Mouse (Mus musculus): Measurements from ENCODE around the gene Adcy9. TPM values are rescaled to one million over a fixed set of nuclear protein-coding genes. Genes with fewer than 3 reads are reported as not detected.

Adcy9 gene
- polyA plus RNA-seq, 1 experiment from 2014 or later: 0.35 TPM

DNA sequence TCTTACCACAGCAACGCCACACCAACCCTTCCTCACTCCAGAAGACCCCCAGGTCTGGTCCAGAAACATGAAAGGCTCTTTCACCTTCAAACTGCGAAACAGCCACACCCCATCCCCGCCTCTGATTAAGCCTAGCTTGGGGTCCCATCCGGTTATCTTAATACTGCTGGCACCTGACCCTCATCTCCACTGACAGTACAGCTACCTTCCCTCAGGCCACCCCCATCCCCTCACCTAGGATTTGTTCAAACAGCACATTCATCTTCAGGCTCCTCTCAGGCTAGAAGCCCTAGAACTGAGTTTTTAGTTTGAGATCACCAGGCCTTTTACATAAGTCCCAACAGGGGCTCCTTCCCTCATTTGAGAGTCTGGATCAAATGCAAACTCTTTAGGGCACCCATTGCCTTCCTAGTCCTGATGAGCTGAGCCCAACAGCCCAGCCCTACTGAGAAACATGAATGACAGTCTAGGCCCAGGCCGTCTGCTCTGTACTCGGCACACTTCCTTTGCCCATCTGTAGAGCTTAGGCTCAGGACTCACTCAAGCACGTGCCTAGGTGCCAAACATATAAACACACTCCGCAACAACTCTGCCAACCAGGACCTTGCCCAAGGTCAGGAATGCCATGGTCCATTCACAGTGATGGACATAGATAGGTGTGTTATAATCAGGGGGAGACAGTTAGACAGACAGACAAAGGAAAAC is 5.3 kb downstream of the Adcy9 start:
- WGBS: 82% methylated on average over 8 of the region's 8 CpGs
- no peaks in the 10 kb centered on the region for H3K9me3 ChIP-seq

DNA sequence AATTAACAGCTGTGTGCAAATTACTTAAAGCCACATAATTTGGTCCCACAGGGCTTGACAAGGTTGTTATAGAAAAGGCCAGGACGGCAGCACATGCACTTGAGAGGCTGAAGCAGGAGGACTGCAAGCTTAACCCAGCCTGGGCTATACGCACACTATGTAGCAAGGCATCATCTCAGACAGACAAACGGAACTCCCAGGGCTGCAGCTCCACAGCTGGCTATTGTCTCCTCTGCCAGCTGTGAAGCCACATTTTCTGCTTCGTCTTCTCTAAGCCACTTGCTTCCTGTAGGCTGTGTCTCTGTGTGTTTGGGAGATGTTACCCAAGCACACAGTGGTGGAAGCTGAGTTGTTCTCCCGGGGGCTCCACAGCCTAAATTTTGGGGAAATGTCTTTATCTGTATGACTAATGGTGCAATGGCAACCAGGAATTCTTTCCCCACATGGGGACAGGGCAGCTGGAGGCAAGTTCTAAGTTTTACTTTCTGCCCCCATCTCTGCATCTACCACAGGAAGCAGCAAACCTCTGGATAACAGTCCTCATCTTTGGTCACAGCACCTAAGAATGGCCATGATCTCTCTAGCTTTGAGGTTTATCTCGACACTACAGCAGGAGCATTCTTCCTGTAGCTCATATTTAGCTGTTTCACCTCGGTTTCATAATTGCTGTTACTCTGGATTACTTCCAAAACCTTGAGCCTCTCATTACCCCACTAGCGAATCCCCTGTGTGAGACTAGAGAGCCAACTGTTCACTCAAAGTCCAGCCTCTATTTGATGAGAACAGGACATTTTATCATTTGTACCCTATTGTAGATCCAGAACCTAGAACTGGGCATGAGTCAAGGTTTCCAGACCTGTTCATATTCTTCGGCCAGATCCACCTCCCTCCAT is 6.1 kb downstream of the Adcy9 start:
- Histone ChIP-seq H3K27me3 (ENCODE audit: poor library complexity, severe bottlenecking) (peaks cover 53% of the 10 kb centered on the region), H3K27ac (no peak overlapping the region), H3K36me3 (replicated peaks) (no peaks in the 10 kb centered on the region), H3K4me3 (no peak overlapping the region), H3K4me1 (peaks cover 12% of the 10 kb centered on the region), H3K9me3 (no peaks in the 10 kb centered on the region)
- DNase-seq (ENCODE audit: extremely low spot score, low spot score): no peak
- WGBS: 79% methylated on average over 9 of the region's 9 CpGs

More for the DNA sequence above, 5.3 kb downstream of the Adcy9 start:
- Histone ChIP-seq H3K4me1 (peaks cover 19% of the 10 kb centered on the region), H3K4me3 (no peak overlapping the region), H3K36me3 (replicated peaks) (no peaks in the 10 kb centered on the region), H3K27ac (no peak overlapping the region), H3K27me3 (ENCODE audit: poor library complexity, severe bottlenecking) (peaks cover 61% of the 10 kb centered on the region)
- no peak for DNase-seq (ENCODE audit: extremely low spot score, low spot score)

DNA sequence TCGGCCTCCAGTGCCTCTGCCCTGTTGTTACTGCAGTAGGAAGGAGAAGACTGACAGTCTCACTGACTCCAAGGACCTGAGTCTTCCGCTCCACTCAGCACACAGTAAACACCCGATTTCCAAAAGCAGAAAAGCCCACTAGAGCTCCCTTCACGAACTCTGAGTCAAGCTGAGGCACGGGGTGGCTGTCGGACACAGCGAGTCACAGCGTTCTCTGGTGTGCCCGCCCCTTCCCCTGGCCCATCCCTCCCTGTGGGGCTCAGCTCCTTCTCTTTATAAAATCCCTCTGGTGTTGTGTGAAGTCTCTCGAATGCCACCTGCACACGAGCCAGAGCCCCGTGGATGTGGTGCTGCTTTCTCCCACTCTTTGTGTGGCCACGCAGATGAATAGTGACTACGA is 7.0 kb downstream of the Adcy9 start:
- H3K27me3 ChIP-seq (ENCODE audit: poor library complexity, severe bottlenecking): peaks cover 44% of the 10 kb centered on the region
- peaks cover 4% of the 10 kb centered on the region; the same call in 1 of the 2 replicates for H3K4me1 ChIP-seq
- no peaks in the 10 kb centered on the region for H3K36me3 ChIP-seq (replicated peaks)
- no peak for DNase-seq (ENCODE audit: extremely low spot score, low spot score)
- 57% methylated on average over 14 of the region's 14 CpGs for WGBS
- no peaks in the 10 kb centered on the region for H3K9me3 ChIP-seq
- no peak overlapping the region for H3K27ac ChIP-seq
- no peak overlapping the region for H3K4me3 ChIP-seq

DNA sequence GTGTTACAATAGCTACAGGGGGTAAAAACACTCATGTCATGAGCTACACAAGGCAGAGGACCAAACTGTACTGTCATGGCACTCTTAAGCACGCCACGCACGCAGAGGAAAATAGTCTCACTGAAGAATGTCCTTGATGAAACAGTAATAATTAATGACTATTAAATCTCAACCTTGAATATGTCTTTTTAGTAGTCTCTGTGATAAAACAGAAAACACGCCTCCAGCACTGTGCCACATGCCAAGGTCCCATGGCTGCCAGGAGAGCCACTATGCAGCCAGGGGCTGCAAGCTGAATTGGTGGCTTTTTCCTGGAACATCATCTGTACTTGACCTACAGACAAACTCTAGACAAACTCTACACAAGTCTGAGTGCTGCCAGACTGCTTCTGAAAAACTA is 8.0 kb downstream of the Adcy9 start:
- DNase-seq (ENCODE audit: extremely low spot score, low spot score): no peak
- peaks cover 4% of the 10 kb centered on the region; the same call in 1 of the 2 replicates for H3K4me1 ChIP-seq
- H3K4me3 ChIP-seq: no peak overlapping the region
- no peaks in the 10 kb centered on the region for H3K9me3 ChIP-seq
- WGBS: 91% methylated on average over 4 of the region's 4 CpGs
- no peaks in the 10 kb centered on the region for H3K36me3 ChIP-seq (replicated peaks)
- no peak overlapping the region for H3K27ac ChIP-seq
- peaks cover 34% of the 10 kb centered on the region for H3K27me3 ChIP-seq (ENCODE audit: poor library complexity, severe bottlenecking)

DNA sequence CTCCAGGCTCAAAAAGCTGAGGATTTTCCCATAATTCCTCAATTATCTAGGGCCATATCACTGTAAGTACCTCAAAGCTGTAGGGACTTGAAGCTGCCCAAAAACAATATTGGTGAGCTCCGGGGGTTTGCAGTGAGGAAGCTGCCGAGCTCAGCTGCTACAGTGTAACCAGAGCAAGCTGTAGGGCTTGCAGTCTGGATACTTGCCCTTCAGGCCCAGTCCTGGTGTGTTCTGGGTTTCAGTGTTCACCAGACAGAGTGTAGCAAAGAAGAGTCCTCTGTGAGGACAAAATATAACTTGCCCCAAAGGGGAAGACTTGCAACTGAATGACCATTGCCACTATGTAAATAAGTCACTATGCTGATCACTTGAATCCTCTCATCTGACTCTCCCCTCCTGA is 9.0 kb downstream of the Adcy9 start:
- H3K36me3 ChIP-seq (replicated peaks): no peaks in the 10 kb centered on the region
- DNase-seq (ENCODE audit: extremely low spot score, low spot score): no peak
- no peak overlapping the region for H3K4me3 ChIP-seq
- no peak overlapping the region for H3K27ac ChIP-seq
- no peaks in the 10 kb centered on the region for H3K9me3 ChIP-seq
- WGBS: 80% methylated on average over 2 of the region's 2 CpGs
- peaks cover 24% of the 10 kb centered on the region for H3K27me3 ChIP-seq (ENCODE audit: poor library complexity, severe bottlenecking)
- peaks cover 4% of the 10 kb centered on the region; the same call in 1 of the 2 replicates for H3K4me1 ChIP-seq

DNA sequence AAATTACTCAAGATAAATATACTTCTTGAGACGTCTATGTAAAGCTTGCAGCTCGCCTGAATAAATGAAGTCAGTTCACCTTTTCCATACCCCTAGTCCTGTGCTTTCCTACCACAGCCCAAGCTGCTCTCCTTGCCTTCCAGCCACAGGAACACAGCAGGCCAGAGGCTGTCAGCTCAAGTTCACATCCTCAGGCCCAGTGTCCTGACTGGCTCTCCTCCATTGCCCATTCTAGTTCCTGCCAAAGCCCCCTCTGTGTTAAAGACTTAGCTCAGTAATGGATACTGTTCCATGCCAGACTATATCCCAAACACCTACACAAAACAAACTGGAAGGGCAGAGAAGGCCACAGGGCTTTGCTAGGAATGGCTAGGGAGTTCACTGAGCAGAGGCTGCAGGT is 12.8 kb downstream of the Adcy9 start:
- H3K27me3 ChIP-seq (ENCODE audit: poor library complexity, severe bottlenecking): no peaks in the 10 kb centered on the region
- no peaks in the 10 kb centered on the region for H3K36me3 ChIP-seq (replicated peaks)
- H3K4me1 ChIP-seq: no peaks in the 10 kb centered on the region
- no peaks in the 10 kb centered on the region for H3K9me3 ChIP-seq
- H3K4me3 ChIP-seq: no peak overlapping the region
- H3K27ac ChIP-seq: no peak overlapping the region
- WGBS: 80% methylated on average over 2 of the region's 2 CpGs
- DNase-seq (ENCODE audit: extremely low spot score, low spot score): no peak

DNA sequence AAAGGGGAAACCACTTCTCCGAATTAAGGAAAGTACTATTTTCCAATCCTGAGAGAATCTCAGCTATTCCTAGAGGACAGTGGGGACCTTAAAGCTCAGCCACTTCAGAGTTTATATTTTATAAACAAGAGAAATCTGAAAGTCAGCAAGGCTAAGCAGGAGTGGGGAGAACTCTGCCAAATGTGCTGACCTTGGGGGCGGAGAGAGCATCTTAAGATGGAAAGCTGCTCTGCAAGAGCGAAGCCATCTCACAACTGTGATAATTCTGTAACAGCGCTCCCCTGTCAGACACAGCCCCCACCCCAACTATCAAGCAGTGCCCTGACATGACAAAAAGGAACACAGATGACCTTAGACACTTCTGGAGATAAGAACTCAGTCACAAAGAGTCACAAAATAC is 13.6 kb downstream of the Adcy9 start:
- no peak overlapping the region for H3K4me3 ChIP-seq
- no peaks in the 10 kb centered on the region for H3K36me3 ChIP-seq (replicated peaks)
- no peak for DNase-seq (ENCODE audit: extremely low spot score, low spot score)
- H3K27ac ChIP-seq: no peak overlapping the region
- H3K9me3 ChIP-seq: no peaks in the 10 kb centered on the region
- H3K4me1 ChIP-seq: no peaks in the 10 kb centered on the region
- 83% methylated on average over 4 of the region's 4 CpGs for WGBS
- H3K27me3 ChIP-seq (ENCODE audit: poor library complexity, severe bottlenecking): no peaks in the 10 kb centered on the region

DNA sequence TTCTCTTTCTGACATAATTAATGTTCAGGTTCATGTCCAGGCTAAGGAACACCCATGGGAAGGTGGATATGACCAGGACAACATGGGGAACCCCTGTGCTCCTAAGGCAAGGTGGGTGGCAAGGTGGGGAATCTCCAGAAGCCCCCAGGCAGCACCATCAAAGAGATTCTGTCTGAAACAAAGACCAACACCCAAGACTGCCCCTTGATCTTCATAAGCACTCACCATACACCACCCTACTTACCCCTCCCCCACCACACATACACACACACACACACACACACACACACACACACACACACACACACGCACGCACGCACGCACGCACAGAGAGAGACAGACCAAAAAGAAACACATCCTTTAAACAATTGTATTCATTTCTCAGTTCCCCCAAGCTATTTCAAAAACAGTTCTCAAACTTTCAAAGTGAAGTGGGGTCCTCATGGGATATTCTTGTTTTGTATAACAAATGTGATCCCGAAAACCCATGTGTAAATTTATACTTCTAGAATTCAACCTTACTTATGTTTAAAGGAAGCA is 14.2 kb downstream of the Adcy9 start:
- Histone ChIP-seq H3K4me3 (no peak overlapping the region), H3K27me3 (ENCODE audit: poor library complexity, severe bottlenecking) (no peaks in the 10 kb centered on the region), H3K4me1 (no peaks in the 10 kb centered on the region), H3K27ac (no peak overlapping the region), H3K36me3 (replicated peaks) (no peaks in the 10 kb centered on the region), H3K9me3 (no peaks in the 10 kb centered on the region)
- 97% methylated on average over 6 of the region's 6 CpGs for WGBS
- no peak for DNase-seq (ENCODE audit: extremely low spot score, low spot score)

DNA sequence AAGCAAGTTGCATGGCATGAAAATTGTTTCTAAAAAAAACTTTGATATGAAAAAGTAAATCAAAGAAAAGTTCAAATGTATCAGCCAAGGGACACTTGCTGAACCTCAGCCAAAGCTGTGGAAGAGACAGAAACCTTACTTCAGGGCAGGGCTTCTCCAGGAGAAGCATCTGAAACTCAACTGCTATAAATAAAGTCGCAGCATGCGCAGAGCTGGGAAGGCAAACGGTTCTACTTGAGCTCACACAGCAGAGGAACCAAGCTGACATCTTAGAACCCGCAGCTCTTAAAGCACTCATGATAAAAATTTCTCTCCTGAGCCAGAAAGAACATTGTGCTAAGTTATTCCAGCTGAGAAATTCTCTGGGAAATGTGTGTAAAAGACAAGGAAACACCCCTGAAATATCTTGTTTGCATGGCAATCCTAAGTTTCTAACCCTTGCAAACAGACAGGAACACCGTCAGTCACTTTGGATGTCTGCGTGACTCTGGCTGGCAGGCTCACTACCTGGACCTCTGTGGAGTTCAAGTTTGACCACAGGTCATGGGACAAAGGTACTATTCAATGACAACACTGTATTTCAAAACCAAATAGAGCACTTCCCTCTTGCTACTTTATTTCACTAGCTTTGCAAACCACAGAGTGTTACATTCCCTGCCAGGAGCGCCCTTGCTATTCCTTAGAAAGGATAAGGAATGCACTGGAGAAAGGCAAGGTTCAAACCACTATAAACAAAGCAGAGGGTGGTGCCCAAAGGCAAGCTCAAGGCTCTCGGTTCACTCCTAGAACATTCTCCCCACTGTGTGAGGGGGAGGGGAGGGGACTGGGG is 15.2 kb downstream of the Adcy9 start:
- Histone ChIP-seq H3K4me3 (no peak overlapping the region), H3K9me3 (no peaks in the 10 kb centered on the region), H3K27me3 (ENCODE audit: poor library complexity, severe bottlenecking) (no peaks in the 10 kb centered on the region), H3K27ac (no peak overlapping the region), H3K4me1 (no peaks in the 10 kb centered on the region), H3K36me3 (replicated peaks) (no peaks in the 10 kb centered on the region)
- DNase-seq (ENCODE audit: extremely low spot score, low spot score): no peak
- 73% methylated on average over 8 of the region's 8 CpGs for WGBS

DNA sequence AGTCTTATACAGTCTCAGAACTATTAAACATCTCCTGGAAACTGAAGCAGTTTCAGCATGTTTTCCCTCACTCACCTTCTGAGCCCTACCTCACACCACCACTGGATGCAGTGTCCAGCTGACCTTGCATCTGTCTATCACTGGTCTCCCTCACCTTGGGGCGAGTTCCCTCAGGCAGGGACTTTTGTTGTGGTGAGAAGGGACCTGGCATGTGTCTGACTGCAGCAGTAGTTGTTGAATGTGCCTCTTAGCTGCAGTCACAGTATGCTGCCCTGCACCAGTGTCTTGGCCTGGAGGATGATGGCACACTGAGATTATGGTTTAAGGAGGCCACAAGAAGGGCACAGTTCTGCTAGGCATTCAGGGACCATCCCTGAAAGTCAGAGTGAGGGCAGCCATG is 19.2 kb downstream of the Adcy9 start:
- Histone ChIP-seq H3K4me3 (no peak overlapping the region), H3K27me3 (ENCODE audit: poor library complexity, severe bottlenecking) (no peaks in the 10 kb centered on the region), H3K9me3 (no peaks in the 10 kb centered on the region), H3K36me3 (replicated peaks) (no peaks in the 10 kb centered on the region), H3K4me1 (no peaks in the 10 kb centered on the region), H3K27ac (no peak overlapping the region)
- no peak for DNase-seq (ENCODE audit: extremely low spot score, low spot score)
- 64% methylated on average over 1 of the region's 1 CpGs for WGBS

DNA sequence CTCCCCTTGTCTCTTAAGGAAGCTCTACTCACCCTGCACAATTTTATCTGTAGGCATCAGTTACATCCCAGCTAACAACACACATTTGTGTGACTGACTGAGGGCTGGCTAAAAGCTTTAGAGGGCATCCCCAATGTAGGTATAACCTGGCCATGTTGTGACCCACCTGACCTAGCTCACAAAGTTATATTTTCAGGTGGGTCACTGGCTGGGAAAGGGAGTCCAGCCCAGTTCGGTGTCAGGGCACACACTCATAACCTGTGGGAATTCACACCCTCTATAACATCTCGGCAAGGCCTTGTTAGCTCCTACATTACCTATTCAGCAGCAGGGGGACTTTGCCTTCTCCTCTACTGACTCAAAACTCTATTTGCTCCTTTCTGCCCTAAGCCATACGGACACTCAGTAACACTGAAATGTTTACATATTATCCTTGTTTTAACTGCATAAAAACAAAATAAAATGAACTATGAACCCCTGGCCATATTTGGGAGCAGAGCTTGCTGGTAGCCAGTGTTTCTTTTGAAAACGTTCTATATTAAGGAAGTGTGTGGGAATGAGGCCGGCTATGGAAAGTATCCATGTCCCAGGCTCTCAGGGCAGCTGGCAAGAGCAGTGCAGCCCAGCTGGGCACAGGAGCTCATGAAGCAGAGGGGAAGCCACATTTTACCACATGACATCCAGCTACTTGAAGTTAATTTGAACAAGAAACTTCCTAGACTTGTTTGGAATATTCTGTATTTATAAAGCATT is 20.7 kb downstream of the Adcy9 start:
- no peaks in the 10 kb centered on the region for H3K36me3 ChIP-seq (replicated peaks)
- no peaks in the 10 kb centered on the region for H3K4me1 ChIP-seq
- no peak overlapping the region for H3K4me3 ChIP-seq
- no peak overlapping the region for H3K27ac ChIP-seq
- H3K27me3 ChIP-seq (ENCODE audit: poor library complexity, severe bottlenecking): no peaks in the 10 kb centered on the region
- no peaks in the 10 kb centered on the region for H3K9me3 ChIP-seq
- 84% methylated on average over 5 of the region's 5 CpGs for WGBS
- no peak for DNase-seq (ENCODE audit: extremely low spot score, low spot score)

DNA sequence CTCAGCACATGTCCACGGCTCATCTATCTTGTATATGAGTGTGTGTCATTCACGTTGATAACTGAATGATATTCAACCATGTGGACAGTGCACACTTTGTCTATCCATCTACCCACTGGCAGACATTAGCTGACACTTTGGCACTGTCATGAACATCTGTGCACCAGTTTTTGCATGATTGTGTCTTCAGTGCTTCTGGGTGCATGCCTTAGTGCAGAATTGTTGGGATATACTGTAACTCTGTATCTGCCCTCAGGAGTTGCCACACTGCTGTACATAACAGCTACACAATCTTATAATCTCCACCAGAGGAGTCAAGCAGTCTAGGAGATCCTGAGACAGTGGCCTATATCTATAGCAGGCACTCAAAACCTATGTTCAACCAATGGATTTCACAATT is 21.5 kb downstream of the Adcy9 start:
- no peaks in the 10 kb centered on the region for H3K36me3 ChIP-seq (replicated peaks)
- no peak overlapping the region for H3K27ac ChIP-seq
- no peaks in the 10 kb centered on the region for H3K9me3 ChIP-seq
- no peak overlapping the region for H3K4me3 ChIP-seq
- H3K4me1 ChIP-seq: no peaks in the 10 kb centered on the region
- no peak for DNase-seq (ENCODE audit: extremely low spot score, low spot score)
- 91% methylated on average over 2 of the region's 2 CpGs for WGBS
- H3K27me3 ChIP-seq (ENCODE audit: poor library complexity, severe bottlenecking): no peaks in the 10 kb centered on the region

Measured in forebrain, embryonic 10.5 days (tissue).